Mouse (Mus musculus) stomach, postnatal 0 days (tissue): ENCODE data around the gene Eif2d. TPM values are rescaled to one million over a fixed set of nuclear protein-coding genes. Genes with fewer than 3 reads are reported as not detected.

Source experiments
- ATAC-seq: fragments of 200-750 bp; cut with Nextera tagmentation; 2 replicates; pipeline ENCODE4 v1.8.0; 2017; ENCODE audit not compliant: low FRiP score, low TSS enrichment
- DNase-seq: peaks from one replicate; pipeline ENCODE4 v3.0.0-alpha.2; 2016; ENCODE audit warnings: low spot score
- H3K27ac ChIP-seq: fragments of 300-500 bp; sonication (generic); replicated peaks from 2 replicates; pipeline ENCODE4 v1.5.1; 2014; ENCODE audit warnings: mild to moderate bottlenecking, control low read depth
- H3K27me3 ChIP-seq: fragments of 300-500 bp; sonication (generic); 2 replicates; pipeline ENCODE4 v1.6.1; 2014; ENCODE audit warnings: low read length; ENCODE audit not compliant: control insufficient read depth, insufficient read depth
- H3K36me3 ChIP-seq: fragments of 300-500 bp; sonication (generic); 2 replicates; pipeline ENCODE4 v1.6.1; 2014; ENCODE audit warnings: low read length, mixed read lengths; ENCODE audit not compliant: control insufficient read depth, insufficient read depth
- H3K4me1 ChIP-seq: fragments of 300-500 bp; sonication (generic); replicated peaks from 2 replicates; pipeline ENCODE4 v1.6.1; 2014; ENCODE audit warnings: antibody characterized with exemption; ENCODE audit not compliant: control insufficient read depth, insufficient read depth
- H3K4me2 ChIP-seq: fragments of 300-500 bp; sonication (generic); replicated peaks from 2 replicates; pipeline ENCODE4 v1.6.1; 2014; ENCODE audit warnings: low read depth, mild to moderate bottlenecking, control low read depth, moderate library complexity
- H3K4me3 ChIP-seq: fragments of 300-500 bp; sonication (generic); 2 replicates; pipeline ENCODE4 v1.5.1; 2014; ENCODE audit warnings: low read depth, low read length, control low read depth
- H3K9ac ChIP-seq: fragments of 300-500 bp; sonication (generic); 2 replicates; pipeline ENCODE4 v1.6.1; 2014; ENCODE audit warnings: mild to moderate bottlenecking, low read length, control low read depth, mixed read lengths
- H3K9me3 ChIP-seq: fragments of 300-500 bp; sonication (generic); 2 replicates; pipeline ENCODE4 v1.6.1; 2016; ENCODE audit warnings: low read length; ENCODE audit not compliant: control insufficient read depth
- CTCF ChIP-seq: IDR thresholded peaks from 2 replicates; pipeline ENCODE4 v1.5.1; 2016; ENCODE audit warnings: antibody characterized with exemption, low read depth, mild to moderate bottlenecking, moderate library complexity
- EP300 ChIP-seq: optimal IDR thresholded peaks from 2 replicates; pipeline ENCODE3; 2016; ENCODE audit warnings: antibody characterized with exemption
- WGBS: fragments of 180-500 bp; shearing (Covaris S2); extraction: QIAGEN DNeasy Blood & Tissue Kit; methylation state at CpG from one replicate; pipeline ENCODE4 v1.1.7; 2014; 5-methylcytosine and 5-hydroxymethylcytosine counted together
- polyA plus RNA-seq: library from polyadenylated mRNA; unstranded; fragments of >200 nt; fragmentation: Nextera tagmentation; extraction: Ambion mirVana; gene quantifications from 2 replicates; pipeline ENCODE4 v1.2.1, GENCODE M21; 2015

The Eif2d gene
- polyA plus RNA-seq, 1 experiment from 2014 or later = 36.3 TPM

GRCm38 (mm10) chr1:131177249-131177648, 24.3 kb downstream of the Eif2d start:
- peaks cover 27% of the 10 kb centered on the region for H3K36me3 ChIP-seq

GRCm38 (mm10) chr1:131178083-131178482, 25.1 kb downstream of the Eif2d start:
- Histone ChIP-seq H3K27me3 (no peaks in the 10 kb centered on the region), H3K36me3 (peaks cover 22% of the 10 kb centered on the region), H3K4me2 (no peak overlapping the region), H3K4me3 (no peak overlapping the region), H3K4me1 (no peaks in the 10 kb centered on the region), H3K9me3 (no peaks in the 10 kb centered on the region), H3K9ac (no peak overlapping the region), H3K27ac (no peak overlapping the region)
- DNase-seq (no peak), ATAC-seq (no peak)
- WGBS = 78% methylated on average over 5 of the region's 5 CpGs
- TF ChIP-seq EP300 (no peak), CTCF (no peak)

More at GRCm38 (mm10) chr1:131177249-131177648, 24.3 kb downstream of the Eif2d start:
- Histone ChIP-seq H3K4me3 (no peak overlapping the region), H3K9me3 (no peaks in the 10 kb centered on the region), H3K4me2 (no peak overlapping the region), H3K27ac (no peak overlapping the region), H3K9ac (no peak overlapping the region), H3K27me3 (no peaks in the 10 kb centered on the region), H3K4me1 (no peaks in the 10 kb centered on the region)
- TF ChIP-seq EP300 (no peak), CTCF (no peak)
- no peak for DNase-seq
- WGBS = 63% methylated on average over 4 of the region's 4 CpGs
- no peak for ATAC-seq

- ATAC-seq (no peak), DNase-seq (no peak)
- no peaks in the 10 kb centered on the region for H3K27me3 ChIP-seq
- H3K4me3 ChIP-seq = no peak overlapping the region
- WGBS = 70% methylated on average over 7 of the region's 7 CpGs
- peaks cover 18% of the 10 kb centered on the region for H3K36me3 ChIP-seq
- H3K9ac ChIP-seq = no peak overlapping the region
- no peaks in the 10 kb centered on the region for H3K4me1 ChIP-seq
- no peak overlapping the region for H3K4me2 ChIP-seq
- peak overlapping the region; percentile 63 for H3K27ac ChIP-seq
- H3K9me3 ChIP-seq = no peaks in the 10 kb centered on the region
- TF ChIP-seq EP300 (no peak), CTCF (no peak)
Observed at GRCm38 (mm10) chr1:131180386-131180785, 27.4 kb downstream of the Eif2d start.

DNA sequence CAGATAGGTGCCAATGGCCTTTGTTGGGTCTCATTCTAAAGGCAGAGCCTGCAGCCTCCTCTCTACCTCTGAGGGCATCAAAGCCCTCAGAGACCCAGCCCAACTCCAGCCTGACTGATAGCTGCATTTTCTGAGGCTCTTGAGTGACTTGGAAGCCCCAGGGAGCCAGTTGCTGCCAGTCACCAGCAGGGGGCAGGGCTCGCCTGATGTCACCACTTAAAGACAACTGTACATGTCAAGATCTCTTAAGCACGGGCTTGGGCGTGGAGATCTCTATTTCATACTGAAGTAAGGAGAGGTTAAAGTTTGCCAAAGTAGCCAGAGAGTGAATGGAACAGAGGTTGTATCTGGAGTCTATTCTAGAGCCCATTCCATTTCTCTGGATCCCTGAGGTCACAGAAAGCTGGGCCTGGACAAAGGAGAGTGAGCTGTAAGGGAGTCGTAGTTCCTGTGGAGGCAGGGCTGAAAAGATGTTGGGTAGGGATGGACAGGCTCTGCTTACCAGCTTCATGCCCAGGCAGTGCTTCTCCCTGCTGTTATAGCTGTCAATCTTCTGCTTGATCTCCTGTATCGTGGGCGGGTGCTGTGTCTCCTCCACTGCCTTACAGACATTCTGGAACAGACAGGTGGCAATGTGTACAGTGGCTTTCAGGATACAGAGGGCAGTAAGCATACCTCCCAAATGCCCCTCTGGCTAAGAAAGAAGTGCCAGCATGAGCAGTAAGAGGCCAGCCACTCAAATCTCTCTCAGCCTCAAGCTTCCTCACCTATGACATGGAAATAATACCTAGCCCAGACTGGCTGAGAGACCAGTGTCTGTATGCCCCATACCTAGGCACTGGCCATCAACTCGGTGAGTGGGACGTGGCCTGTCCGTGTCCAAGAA, 28.9 kb downstream of the Eif2d start:
- 0 out of 2 replicates have a peak, but pooled peaks have one; percentile 47 for ATAC-seq
- Histone ChIP-seq H3K4me1 (0 out of 2 replicates have a peak, but pooled peaks cover 2% of the 10 kb centered on the region), H3K9me3 (no peaks in the 10 kb centered on the region), H3K36me3 (peaks cover 15% of the 10 kb centered on the region), H3K27me3 (no peaks in the 10 kb centered on the region), H3K4me2 (no peak overlapping the region), H3K27ac (0 out of 2 replicates have a peak overlapping the region, but pooled peaks have one; percentile 13), H3K9ac (no peak overlapping the region), H3K4me3 (no peak overlapping the region)
- peak; percentile 83 for DNase-seq
- WGBS = 53% methylated on average over 9 of the region's 9 CpGs
- TF ChIP-seq CTCF (peak; percentile 96), EP300 (no peak)

DNA sequence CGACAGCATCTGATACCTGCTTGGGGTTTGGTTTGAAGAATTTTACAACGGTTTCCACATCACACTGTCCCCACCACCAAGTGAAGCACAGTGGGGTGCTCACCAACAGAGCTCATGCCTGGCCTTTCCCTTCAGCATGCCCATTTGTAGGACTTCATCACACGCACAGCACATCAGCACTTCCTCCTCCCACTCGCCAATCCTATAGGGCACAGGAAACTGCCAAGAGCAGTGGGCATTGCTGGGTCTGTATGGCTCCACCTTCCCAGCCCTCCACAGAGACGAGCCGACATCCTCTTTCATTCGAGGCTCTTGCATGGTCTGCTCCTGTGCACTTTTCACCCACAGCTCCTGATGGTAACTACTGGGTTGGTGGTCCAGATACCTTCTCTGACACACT, 30.2 kb downstream of the Eif2d start:
- DNase-seq = no peak
- 0 out of 2 replicates have a peak, but pooled peaks cover 2% of the 10 kb centered on the region for H3K4me1 ChIP-seq
- TF ChIP-seq EP300 = no peak
- no peak for TF ChIP-seq CTCF
- H3K27me3 ChIP-seq = no peaks in the 10 kb centered on the region
- no peak for ATAC-seq
- H3K9ac ChIP-seq = no peak overlapping the region
- 80% methylated on average over 7 of the region's 7 CpGs for WGBS
- peaks cover 7% of the 10 kb centered on the region for H3K36me3 ChIP-seq
- no peak overlapping the region for H3K4me2 ChIP-seq
- H3K4me3 ChIP-seq = no peak overlapping the region
- no peaks in the 10 kb centered on the region for H3K9me3 ChIP-seq
- H3K27ac ChIP-seq = no peak overlapping the region
